Mouse (Mus musculus) lung, postnatal 0 days (tissue): ENCODE data around the gene Sstr2.

ENCODE experiments used
- CTCF ChIP-seq: IDR thresholded peaks from 2 replicates; pipeline ENCODE4 v1.5.1; 2016; ENCODE audit warnings: antibody characterized with exemption, mild to moderate bottlenecking
- EP300 ChIP-seq: IDR thresholded peaks from 2 replicates; pipeline ENCODE4 v1.6.1; 2016; ENCODE audit warnings: antibody characterized with exemption, mild to moderate bottlenecking, control low read depth

DNA sequence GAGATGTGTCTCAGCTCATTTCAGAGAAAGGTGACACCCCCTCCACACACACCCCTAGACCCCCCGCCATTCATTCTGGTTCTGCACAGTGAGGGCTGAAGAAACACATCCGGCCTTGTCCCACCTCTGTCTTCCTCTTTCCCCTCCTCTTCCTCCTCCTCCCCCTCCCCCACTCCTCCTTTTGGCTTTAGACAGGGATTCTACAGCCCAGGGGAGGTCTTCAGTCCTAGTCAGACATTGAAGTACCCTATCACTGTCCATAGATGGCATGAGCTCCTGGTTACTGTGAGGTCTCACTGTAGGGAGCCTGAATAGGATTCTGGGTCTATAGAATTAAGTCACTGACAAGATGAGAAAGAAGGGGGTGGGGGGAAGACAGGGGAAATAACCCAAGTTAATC lies 1.9 kb downstream of the Sstr2 start:
- TF ChIP-seq EP300 = no peak
- TF ChIP-seq CTCF = no peak
